Mouse (Mus musculus) spleen, adult 2 months (tissue): ENCODE measurements at regions not wholly inside any gene's neighbourhood (a gene's known extent, or its start where the extent isn't known, plus 50 kb on each side); places are given as distances from the start of the nearest gene placed in this dataset.

Experiments
- DNase-seq, 2 experiments: peaks; one replicate each; pipeline versions ENCODE4 v3.0.0 to v3.0.0-alpha.2; 2012 to 2021; ENCODE audit warnings: low spot score in 2 of 2, low read depth in 1 of 2
- H3K27ac ChIP-seq: fragments of 200-500 bp; 2 replicates; pipeline ENCODE4 v1.5.1; 2012; ENCODE audit warnings: low read length, inconsistent platforms; ENCODE audit not compliant: insufficient read depth
- H3K27me3 ChIP-seq: fragments of 200-500 bp; 2 replicates; pipeline ENCODE4 v1.6.1; 2012; ENCODE audit warnings: mild to moderate bottlenecking, moderate library complexity, low read length, inconsistent platforms; ENCODE audit not compliant: control insufficient read depth, insufficient read depth
- H3K36me3 ChIP-seq: fragments of 200-500 bp; 2 replicates; pipeline ENCODE4 v1.6.1; 2012; ENCODE audit warnings: mild to moderate bottlenecking, low read length, inconsistent platforms; ENCODE audit not compliant: control insufficient read depth, insufficient read depth
- H3K4me1 ChIP-seq: fragments of 200-500 bp; 2 replicates; pipeline ENCODE4 v1.6.1; 2011; ENCODE audit warnings: inconsistent platforms; ENCODE audit not compliant: control insufficient read depth, insufficient read depth, insufficient read length
- H3K4me3 ChIP-seq: fragments of 200-500 bp; 2 replicates; pipeline ENCODE4 v1.5.1; 2011; ENCODE audit warnings: mild to moderate bottlenecking, inconsistent platforms; ENCODE audit not compliant: insufficient read depth, insufficient read length; ENCODE audit errors: extremely low read depth
- CTCF ChIP-seq: fragments of 200-500 bp; IDR thresholded peaks from 2 replicates; pipeline ENCODE4 v1.5.1; 2011; ENCODE audit warnings: mild to moderate bottlenecking, inconsistent platforms; ENCODE audit not compliant: insufficient read depth, insufficient read length, insufficient replicate concordance; ENCODE audit errors: extremely low read depth
- POLR2A ChIP-seq: fragments of 200-500 bp; IDR thresholded peaks from 2 replicates; pipeline ENCODE4 v1.6.1; 2011; ENCODE audit warnings: low read depth, low read length, inconsistent platforms
- WGBS: fragments of 180-500 bp; shearing (Covaris S2); methylation state at CpG from one replicate; pipeline ENCODE4 v1.1.7; 2018; 5-methylcytosine and 5-hydroxymethylcytosine counted together

GRCm38 (mm10) chr3:144041788-144042187 lies 163.2 kb downstream of the Lmo4 start:
- Histone ChIP-seq H3K27ac (no peak overlapping the region), H3K4me1 (no peaks in the 10 kb centered on the region; the same call in 1 of the 2 replicates), H3K36me3 (no peaks in the 10 kb centered on the region), H3K27me3 (no peaks in the 10 kb centered on the region), H3K4me3 (no peak overlapping the region)
- DNase-seq: no peak
- TF ChIP-seq POLR2A: no peak
- TF ChIP-seq CTCF: no peak
- 77% methylated on average over 5 of the region's 5 CpGs for WGBS

- 82% methylated on average over 3 of the region's 3 CpGs for WGBS
- H3K27ac ChIP-seq: no peak overlapping the region
- H3K4me3 ChIP-seq: no peak overlapping the region
- no peak for DNase-seq
- H3K27me3 ChIP-seq: no peaks in the 10 kb centered on the region
- TF ChIP-seq POLR2A (no peak), CTCF (no peak)
- H3K36me3 ChIP-seq: no peaks in the 10 kb centered on the region
- H3K4me1 ChIP-seq: no peaks in the 10 kb centered on the region; the same call in 1 of the 2 replicates
These were observed 165.5 kb downstream of the Lmo4 start for GRCm38 (mm10) chr3:144039498-144039897.

- no peak overlapping the region for H3K27ac ChIP-seq
- no peak overlapping the region for H3K4me3 ChIP-seq
- 91% methylated on average over 1 of the region's 1 CpGs for WGBS
- DNase-seq: no peak
- no peaks in the 10 kb centered on the region for H3K27me3 ChIP-seq
- TF ChIP-seq CTCF: no peak
- TF ChIP-seq POLR2A: no peak
- H3K36me3 ChIP-seq: no peaks in the 10 kb centered on the region
- H3K4me1 ChIP-seq: peaks cover 7% of the 10 kb centered on the region; the same call in 1 of the 2 replicates
These were observed 175.4 kb downstream of the Lmo4 start for GRCm38 (mm10) chr3:144029611-144030010.

- peaks cover 7% of the 10 kb centered on the region; the same call in 1 of the 2 replicates for H3K4me1 ChIP-seq
- 89% methylated on average over 3 of the region's 3 CpGs for WGBS
- no peak overlapping the region for H3K27ac ChIP-seq
- no peaks in the 10 kb centered on the region for H3K36me3 ChIP-seq
- H3K4me3 ChIP-seq: no peak overlapping the region
- no peak for TF ChIP-seq CTCF
- TF ChIP-seq POLR2A: no peak
- no peak for DNase-seq
- H3K27me3 ChIP-seq: no peaks in the 10 kb centered on the region
These were observed 175.9 kb downstream of the Lmo4 start for GRCm38 (mm10) chr3:144029121-144029520.

GRCm38 (mm10) chr3:144027134-144027980 lies 177.7 kb downstream of the Lmo4 start:
- WGBS: 57% methylated on average over 6 of the region's 6 CpGs
- H3K27me3 ChIP-seq: no peaks in the 10 kb centered on the region
- no peak overlapping the region for H3K4me3 ChIP-seq
- no peak for TF ChIP-seq POLR2A
- no peak for TF ChIP-seq CTCF
- no peaks in the 10 kb centered on the region for H3K36me3 ChIP-seq
- H3K27ac ChIP-seq: peak overlapping the region; percentile 12; the same call in 1 of the 2 replicates
- peak in 1 of 2 experiments; percentile 35 for DNase-seq
- peaks cover 7% of the 10 kb centered on the region; the same call in 1 of the 2 replicates for H3K4me1 ChIP-seq

GRCm38 (mm10) chr3:144025451-144026125 lies 179.4 kb downstream of the Lmo4 start:
- Histone ChIP-seq H3K4me1 (peaks cover 7% of the 10 kb centered on the region; the same call in 1 of the 2 replicates), H3K27ac (no peak overlapping the region), H3K27me3 (no peaks in the 10 kb centered on the region), H3K4me3 (no peak overlapping the region), H3K36me3 (no peaks in the 10 kb centered on the region)
- TF ChIP-seq POLR2A (no peak), CTCF (no peak)
- no peak for DNase-seq
- 91% methylated on average over 14 of the region's 14 CpGs for WGBS
